Mouse (Mus musculus): Measurements from ENCODE around the gene Sec61b. TPM values are rescaled to one million over a fixed set of nuclear protein-coding genes. Genes with fewer than 3 reads are reported as not detected.

Sec61b gene
- total RNA-seq (2021), result 216 and 222 TPM in 2 replicates
- long read RNA-seq, transcript Sec61b-201 (4 exons, 564 nt), result major isoform, 91 of 104 reads
- long read RNA-seq, partial matches to known transcripts, result 11 of 104 reads
- long read RNA-seq, other reads (novel, unspliced or antisense), result 2 of 104 reads

GRCm38 (mm10) chr4:47473968-47474729 lies at the start of gene Sec61b, which contains the start of gene Alg2:
TSS of gene Sec61b (plus strand) at chr4:47474658.
TSS of gene Alg2 (minus strand) at chr4:47474333.
- DNase-seq, result peak; percentile 96

- no peak for DNase-seq
Measured at GRCm38 (mm10) chr4:47425247-47425830, 49.1 kb upstream of the Sec61b start.

- no peak for DNase-seq
Measured at GRCm38 (mm10) chr4:47427606-47428005, 46.9 kb upstream of the Sec61b start.

- no peak for DNase-seq
Measured at GRCm38 (mm10) chr4:47430557-47430956, 43.9 kb upstream of the Sec61b start.

GRCm38 (mm10) chr4:47431081-47431480 lies 43.4 kb upstream of the Sec61b start:
- no peak for DNase-seq

- no peak for DNase-seq
Measured at GRCm38 (mm10) chr4:47432766-47433165, 41.7 kb upstream of the Sec61b start.

- no peak for DNase-seq
Measured at GRCm38 (mm10) chr4:47435131-47435530, 39.3 kb upstream of the Sec61b start.

- DNase-seq, result no peak
Measured at GRCm38 (mm10) chr4:47435566-47436360, 38.7 kb upstream of the Sec61b start.

GRCm38 (mm10) chr4:47437365-47438340 lies 36.8 kb upstream of the Sec61b start:
- peak; percentile 85 for DNase-seq

GRCm38 (mm10) chr4:47438956-47439355 lies 35.5 kb upstream of the Sec61b start:
- no peak for DNase-seq

GRCm38 (mm10) chr4:47440951-47441350 lies 33.5 kb upstream of the Sec61b start:
- DNase-seq, result peak; percentile 20

- DNase-seq, result no peak
Measured at GRCm38 (mm10) chr4:47448526-47448925, 25.9 kb upstream of the Sec61b start.

- no peak for DNase-seq
Measured at GRCm38 (mm10) chr4:47449116-47449515, 25.3 kb upstream of the Sec61b start.

- DNase-seq, result no peak
Measured at GRCm38 (mm10) chr4:47449586-47450522, 24.6 kb upstream of the Sec61b start.

- no peak for DNase-seq
Measured at GRCm38 (mm10) chr4:47467196-47467595, 7.3 kb upstream of the Sec61b start.

- DNase-seq, result no peak
Measured at GRCm38 (mm10) chr4:47473586-47473967, 881 bp upstream of the Sec61b start.

- DNase-seq, result peak; percentile 31
Measured at GRCm38 (mm10) chr4:47474730-47475643, 529 bp downstream of the Sec61b start.

GRCm38 (mm10) chr4:47477539-47477938 lies 3.1 kb downstream of the Sec61b start:
- DNase-seq, result no peak

GRCm38 (mm10) chr4:47480095-47480494 lies 5.6 kb downstream of the Sec61b start:
- no peak for DNase-seq

Measured in adrenal gland, postnatal 25 days (tissue).